Mouse (Mus musculus) spleen, postnatal 10 days (tissue): ENCODE measurements around the gene Lin52.

Experiments used
- DNase-seq, 2 experiments: peaks; one replicate each; pipeline ENCODE4 v3.0.0; 2021 to 2022; ENCODE audit warnings: low spot score in 2 of 2

Gene Lin52

GRCm38 (mm10) chr12:84450718-84451646 lies at the start of gene Lin52, which contains the start of gene Aldh6a1:
Lin52 (plus strand) TSS chr12:84451422.
Aldh6a1 (minus strand) TSS chr12:84451004.
- peak; percentile 92 to 97 for DNase-seq

- no peak for DNase-seq
These were observed 48.3 kb upstream of the Lin52 start for GRCm38 (mm10) chr12:84402923-84403322.

- no peak for DNase-seq
These were observed 46.7 kb upstream of the Lin52 start for GRCm38 (mm10) chr12:84404541-84404940.

- DNase-seq, result no peak
These were observed 44.0 kb upstream of the Lin52 start for GRCm38 (mm10) chr12:84407259-84407658.

GRCm38 (mm10) chr12:84407874-84408818 lies 43.1 kb upstream of the Lin52 start:
- DNase-seq, result peak; percentile 49 to 77

GRCm38 (mm10) chr12:84408819-84409507 lies 42.3 kb upstream of the Lin52 start, which contains the start of the genes Entpd5 and Bbof1:
Entpd5 (minus strand) TSS chr12:84409029.
Bbof1 (plus strand) TSS chr12:84409071.
- peak; percentile 89 to 94 for DNase-seq

DNA sequence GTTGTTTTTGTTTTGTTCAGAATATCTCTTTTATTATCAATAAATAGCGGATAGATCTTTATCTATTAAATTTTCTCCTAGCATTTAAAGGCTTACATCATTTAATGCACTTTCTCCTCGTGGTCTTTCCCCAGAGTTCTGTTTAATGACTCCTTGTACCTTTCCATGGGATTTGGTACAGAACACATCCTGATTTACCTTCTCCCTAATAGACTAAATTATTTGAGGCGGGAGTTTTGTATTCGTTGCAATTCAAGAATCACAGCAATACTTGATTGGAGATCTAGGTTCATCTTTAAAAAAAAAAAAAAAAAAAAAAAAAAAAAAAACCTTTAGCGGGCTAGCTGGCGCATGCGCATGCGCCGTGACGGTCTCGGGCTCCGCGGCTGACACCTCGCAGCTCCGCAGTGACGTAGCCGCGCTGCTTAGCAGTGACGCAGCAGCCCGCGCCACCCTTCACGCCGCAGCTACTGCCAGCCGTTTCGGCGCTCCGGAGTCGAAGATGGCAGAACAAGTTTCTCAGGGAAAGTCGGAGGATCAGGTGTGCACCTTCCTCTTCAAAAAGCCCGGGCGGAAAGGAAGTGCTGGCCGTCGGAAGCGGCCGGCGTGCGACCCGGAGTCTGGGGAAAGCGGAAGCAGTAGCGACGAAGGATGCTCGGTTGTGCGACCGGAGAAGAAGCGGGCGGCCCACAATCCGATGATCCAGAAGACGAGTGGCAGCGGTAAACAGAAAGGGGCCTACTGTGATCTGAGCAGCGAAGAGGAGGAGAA lies 34.2 kb upstream of the Lin52 start, which contains the start of gene Rnf113a2:
TSS of gene Rnf113a2 (plus strand) at position 363 of the 771 bp plus-strand sequence.
- DNase-seq, result peak; percentile 85 to 93

DNA sequence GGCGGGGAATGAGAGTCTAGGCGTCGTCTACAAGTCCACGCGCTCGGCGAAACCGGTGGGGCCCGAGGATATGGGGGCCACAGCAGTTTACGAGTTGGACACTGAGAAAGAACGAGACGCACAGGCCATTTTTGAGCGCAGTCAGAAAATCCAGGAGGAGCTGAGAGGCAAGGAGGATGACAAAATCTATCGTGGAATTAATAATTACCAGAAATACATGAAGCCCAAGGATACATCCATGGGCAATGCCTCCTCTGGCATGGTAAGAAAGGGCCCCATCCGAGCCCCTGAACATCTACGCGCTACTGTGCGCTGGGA lies 33.7 kb upstream of the Lin52 start:
- DNase-seq, result no peak

DNA sequence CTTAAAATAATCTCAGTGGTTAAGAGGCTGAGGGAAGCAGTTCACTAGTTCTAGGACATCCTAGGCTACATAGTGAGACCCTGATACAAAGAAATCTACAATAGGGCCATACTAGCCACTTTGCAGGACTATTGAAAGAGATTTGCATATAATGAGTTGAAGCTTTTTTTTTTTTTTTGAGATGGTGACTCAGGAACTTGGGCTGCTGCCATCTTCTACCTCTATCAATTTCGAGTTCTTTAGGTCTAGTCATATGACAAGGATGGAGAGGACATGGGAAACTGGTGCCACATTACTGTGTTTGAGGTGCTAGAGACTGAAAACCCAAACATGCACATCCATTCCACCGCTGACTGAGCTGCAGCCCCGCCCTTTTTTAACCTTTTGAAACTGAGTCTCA lies 27.2 kb upstream of the Lin52 start:
- no peak for DNase-seq

GRCm38 (mm10) chr12:84429825-84430224 lies 21.4 kb upstream of the Lin52 start:
- no peak for DNase-seq

DNA sequence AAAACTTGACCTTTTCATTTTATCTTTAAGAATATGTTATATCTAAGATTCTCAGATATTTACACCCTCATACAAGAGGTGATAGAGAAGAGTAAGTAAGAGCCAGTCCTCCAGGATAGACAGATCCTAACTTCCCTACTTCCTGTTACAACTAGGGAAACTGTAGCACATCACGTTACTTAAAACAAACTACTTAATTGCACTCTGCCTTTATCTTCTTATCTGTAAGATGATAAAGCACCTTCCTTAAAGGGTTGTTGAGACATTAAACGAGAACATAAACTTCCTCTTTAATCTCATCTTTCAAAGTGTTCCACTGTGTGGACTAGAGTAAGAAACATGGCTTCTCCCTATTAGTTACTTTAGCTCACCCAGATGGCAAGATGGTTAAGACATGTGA lies 12.5 kb upstream of the Lin52 start:
- no peak for DNase-seq

DNA sequence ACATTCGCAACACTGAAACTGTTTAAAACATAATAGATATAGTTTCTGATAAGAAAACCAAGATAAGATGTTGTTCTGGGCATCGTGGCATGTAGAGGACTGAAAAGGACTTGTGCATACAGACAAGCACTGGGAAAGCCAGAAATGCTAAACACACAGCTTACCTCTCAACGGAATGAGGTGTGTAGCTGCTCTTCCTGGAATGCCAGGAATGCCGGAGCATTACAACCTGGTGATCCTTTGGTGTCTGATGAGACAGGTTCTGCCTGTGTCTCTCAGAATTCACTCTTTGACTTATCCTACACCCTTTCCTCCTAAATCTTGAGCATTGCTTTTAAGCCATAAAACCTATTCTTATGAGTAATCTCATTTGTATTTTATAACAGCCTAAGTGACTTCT lies 8.7 kb upstream of the Lin52 start:
- no peak for DNase-seq

DNA sequence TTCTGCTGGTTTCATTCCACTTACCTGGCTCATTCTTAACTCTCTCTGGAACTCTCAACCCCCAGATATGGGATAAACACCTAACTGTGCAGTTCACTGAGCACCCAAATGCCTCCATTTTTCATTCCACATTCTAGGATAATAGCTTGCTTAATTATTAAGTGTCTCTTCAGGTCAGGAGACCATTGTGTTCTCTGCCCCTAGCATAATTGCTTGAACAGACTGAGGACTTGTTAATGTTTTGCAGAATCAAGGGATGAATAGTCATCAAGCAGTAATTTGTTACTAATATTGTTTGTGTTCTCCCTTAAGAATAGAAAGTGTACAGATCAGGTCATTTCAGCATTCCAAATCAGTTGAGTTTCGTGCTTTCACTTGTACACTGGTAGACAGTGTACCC lies 3.8 kb upstream of the Lin52 start:
- no peak for DNase-seq

- DNase-seq, result no peak
These were observed 3.0 kb upstream of the Lin52 start for GRCm38 (mm10) chr12:84448181-84448580.

DNA sequence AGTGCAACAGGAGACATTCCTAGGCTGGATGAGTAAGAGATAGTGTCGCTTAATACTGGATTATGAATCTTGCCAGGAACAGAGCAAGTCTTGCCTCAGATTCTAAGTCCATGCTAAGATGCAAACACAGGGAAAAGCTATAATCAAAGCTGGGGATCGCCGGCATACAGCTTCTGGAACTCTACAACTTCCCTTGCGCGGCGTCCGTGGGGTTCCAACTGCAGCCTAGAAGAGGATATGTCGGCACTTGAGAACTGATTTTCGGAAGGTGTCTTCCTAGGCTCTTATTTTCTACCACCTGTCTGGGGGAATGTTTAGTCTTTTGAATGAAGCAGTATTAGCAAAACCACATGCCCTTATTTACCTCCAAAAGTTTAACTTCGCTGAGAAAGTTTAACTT lies 1.3 kb upstream of the Lin52 start:
- peak in 1 of 2 experiments; percentile 6 for DNase-seq

DNA sequence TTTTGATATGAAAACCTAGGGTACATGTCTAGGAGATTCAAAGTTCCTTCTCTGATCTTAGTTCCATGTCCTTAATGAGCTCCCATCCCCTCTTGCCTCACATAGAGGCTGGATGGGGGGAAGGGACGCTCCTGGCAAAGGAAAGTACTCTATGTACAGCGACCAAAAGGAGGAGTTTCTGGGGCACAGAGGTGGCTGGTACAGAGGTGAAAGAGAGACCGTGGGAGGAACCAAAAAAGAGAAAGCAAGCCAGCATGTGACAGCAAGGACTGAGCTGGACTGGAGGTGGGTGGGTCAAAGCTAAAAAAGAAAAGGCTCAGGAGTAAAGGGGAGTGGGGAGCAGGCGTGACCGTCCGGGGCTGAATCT lies 888 bp upstream of the Lin52 start:
- DNase-seq, result no peak

GRCm38 (mm10) chr12:84451801-84452200 lies 579 bp downstream of the Lin52 start:
- DNase-seq, result peak in 1 of 2 experiments; percentile 38

GRCm38 (mm10) chr12:84456911-84457310 lies 5.7 kb downstream of the Lin52 start:
- DNase-seq, result no peak

- DNase-seq, result no peak
These were observed 8.6 kb downstream of the Lin52 start for GRCm38 (mm10) chr12:84459845-84460244.

- no peak for DNase-seq
These were observed 10.2 kb downstream of the Lin52 start for GRCm38 (mm10) chr12:84461416-84461815.

- DNase-seq, result no peak
These were observed 11.6 kb downstream of the Lin52 start for GRCm38 (mm10) chr12:84462856-84463255.
